Mouse (Mus musculus) neural tube, embryonic 13.5 days (tissue): Measurements from ENCODE around the gene Fbxo44. TPM values are rescaled to one million over a fixed set of nuclear protein-coding genes. Genes with fewer than 3 reads are reported as not detected.
A peak's percentile ranks its signal among the peaks of the same experiment; 100 is the strongest.

ENCODE experiments used
- ATAC-seq: fragments of 200-750 bp; cut with Nextera tagmentation; 2 replicates; pipeline ENCODE4 v1.8.0; 2017; ENCODE audit warnings: low read depth, mild to moderate bottlenecking, moderate TSS enrichment, moderate library complexity
- H3K27ac ChIP-seq: fragments of 300-500 bp; sonication (generic); replicated peaks from 2 replicates; pipeline ENCODE4 v1.5.1; 2015; ENCODE audit warnings: moderate library complexity, mild to moderate bottlenecking, inconsistent platforms
- H3K27me3 ChIP-seq: fragments of 300-500 bp; sonication (generic); 2 replicates; pipeline ENCODE4 v1.6.1; 2015; ENCODE audit warnings: mild to moderate bottlenecking, inconsistent platforms
- H3K36me3 ChIP-seq: fragments of 300-500 bp; sonication (generic); 2 replicates; pipeline ENCODE4 v1.6.1; 2015; ENCODE audit warnings: mild to moderate bottlenecking, inconsistent platforms
- H3K4me1 ChIP-seq: fragments of 300-500 bp; sonication (generic); replicated peaks from 2 replicates; pipeline ENCODE4 v1.6.1; 2015; ENCODE audit warnings: inconsistent platforms
- H3K4me2 ChIP-seq: fragments of 300-500 bp; sonication (generic); 2 replicates; pipeline ENCODE4 v1.6.1; 2015; ENCODE audit warnings: inconsistent platforms, mild to moderate bottlenecking, moderate library complexity
- H3K4me3 ChIP-seq: fragments of 300-500 bp; sonication (generic); 2 replicates; pipeline ENCODE4 v1.5.1; 2015; ENCODE audit warnings: mild to moderate bottlenecking, inconsistent platforms
- H3K9ac ChIP-seq: fragments of 300-500 bp; sonication (generic); 2 replicates; pipeline ENCODE4 v1.6.1; 2015; ENCODE audit warnings: moderate library complexity, mild to moderate bottlenecking, inconsistent platforms
- H3K9me3 ChIP-seq: fragments of 300-500 bp; sonication (generic); 2 replicates; pipeline ENCODE4 v1.6.1; 2016; ENCODE audit warnings: inconsistent platforms
- WGBS: fragments of 180-500 bp; shearing (Covaris S2); methylation state at CpG from one replicate; pipeline ENCODE4 v1.1.7; 2015; 5-methylcytosine and 5-hydroxymethylcytosine counted together
- polyA plus RNA-seq: library from polyadenylated mRNA; unstranded; fragments of >200 nt; fragmentation: Nextera tagmentation; extraction: Ambion mirVana; gene quantifications from 2 replicates; pipeline ENCODE4 v1.2.1, GENCODE M21; 2015

Fbxo44 gene
- polyA plus RNA-seq, 1 experiment from 2014 or later: 87.6 TPM

DNA sequence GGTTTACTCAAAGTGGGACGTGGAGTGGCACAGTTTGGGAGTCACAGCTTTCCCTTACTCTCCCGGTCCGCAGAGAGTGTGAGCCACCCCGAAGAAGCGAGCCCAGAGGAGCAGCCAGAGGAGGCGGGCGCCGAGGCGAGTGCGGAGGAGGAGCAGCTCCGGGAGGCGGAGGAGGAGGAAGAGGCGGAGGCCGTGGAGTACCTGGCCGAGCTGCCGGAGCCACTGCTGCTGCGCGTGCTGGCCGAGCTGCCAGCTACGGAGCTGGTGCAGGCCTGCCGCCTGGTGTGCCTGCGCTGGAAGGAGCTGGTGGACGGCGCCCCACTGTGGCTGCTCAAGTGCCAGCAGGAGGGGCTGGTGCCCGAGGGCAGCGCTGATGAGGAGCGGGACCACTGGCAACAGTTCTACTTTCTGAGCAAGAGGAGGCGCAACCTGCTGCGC, 3.7 kb upstream of the Fbxo44 start:
- Histone ChIP-seq H3K36me3 (no peaks in the 10 kb centered on the region), H3K4me2 (peak overlapping the region; percentile 55), H3K27ac (no peak overlapping the region), H3K27me3 (peaks cover 62% of the 10 kb centered on the region), H3K9ac (peak overlapping the region; percentile 49; the same call in 1 of the 2 replicates), H3K9me3 (no peaks in the 10 kb centered on the region), H3K4me3 (peak overlapping the region; percentile 30), H3K4me1 (peaks cover 44% of the 10 kb centered on the region)
- ATAC-seq: no peak
- under 1% methylated on average over 28 of the region's 29 CpGs for WGBS

DNA sequence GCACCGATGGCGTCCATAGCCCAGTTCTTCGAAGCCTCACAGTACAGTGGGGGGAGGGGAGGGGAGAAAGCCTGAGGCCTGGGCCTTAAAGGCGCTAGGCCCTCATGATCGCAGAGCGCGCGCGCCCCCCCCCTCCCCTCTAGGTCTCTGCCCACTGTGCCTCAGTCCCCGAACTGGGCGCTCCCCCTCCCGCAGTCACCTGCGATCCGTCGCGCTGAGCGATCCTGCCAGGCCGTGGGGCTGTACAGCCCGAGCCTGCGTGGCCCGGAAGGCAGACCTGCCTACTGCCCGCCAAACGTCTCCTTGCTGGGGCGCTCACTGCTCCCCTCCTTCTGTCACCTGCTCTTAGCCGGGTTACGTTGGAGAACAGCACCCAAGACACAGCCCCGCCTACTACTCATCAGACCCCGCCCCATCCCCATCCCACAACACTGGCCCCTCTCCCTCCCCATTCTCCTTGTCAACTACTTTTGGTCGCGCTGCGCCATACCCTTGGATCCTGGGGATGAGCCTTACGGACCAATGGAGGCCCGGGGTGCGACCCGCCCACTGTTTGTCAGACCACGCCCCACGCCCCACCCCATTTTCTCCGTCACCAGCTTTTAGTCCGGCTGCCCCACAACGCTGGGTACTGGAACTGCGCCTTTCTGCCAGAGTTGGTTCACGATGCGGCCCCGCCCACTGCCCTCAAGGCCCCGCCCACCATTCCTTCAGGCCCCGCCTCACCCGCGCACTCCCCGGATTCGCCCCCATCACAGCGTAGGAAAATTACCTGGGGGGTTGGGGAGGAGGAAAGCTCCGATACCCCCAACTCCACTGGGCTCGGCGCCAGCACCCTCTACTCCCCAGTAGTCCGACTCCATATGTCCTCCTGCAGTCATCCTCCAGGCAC, 492 bp downstream of the Fbxo44 start:
- Histone ChIP-seq H3K27me3 (peaks cover 40% of the 10 kb centered on the region), H3K27ac (peak overlapping the region; percentile 93), H3K4me3 (peak overlapping the region; percentile 78), H3K9me3 (no peaks in the 10 kb centered on the region), H3K9ac (peak overlapping the region; percentile 93), H3K4me1 (peaks cover 48% of the 10 kb centered on the region), H3K36me3 (peaks cover 27% of the 10 kb centered on the region), H3K4me2 (peak overlapping the region; percentile 90)
- ATAC-seq: peak; percentile 91
- 1% methylated on average over 52 of the region's 55 CpGs for WGBS

DNA sequence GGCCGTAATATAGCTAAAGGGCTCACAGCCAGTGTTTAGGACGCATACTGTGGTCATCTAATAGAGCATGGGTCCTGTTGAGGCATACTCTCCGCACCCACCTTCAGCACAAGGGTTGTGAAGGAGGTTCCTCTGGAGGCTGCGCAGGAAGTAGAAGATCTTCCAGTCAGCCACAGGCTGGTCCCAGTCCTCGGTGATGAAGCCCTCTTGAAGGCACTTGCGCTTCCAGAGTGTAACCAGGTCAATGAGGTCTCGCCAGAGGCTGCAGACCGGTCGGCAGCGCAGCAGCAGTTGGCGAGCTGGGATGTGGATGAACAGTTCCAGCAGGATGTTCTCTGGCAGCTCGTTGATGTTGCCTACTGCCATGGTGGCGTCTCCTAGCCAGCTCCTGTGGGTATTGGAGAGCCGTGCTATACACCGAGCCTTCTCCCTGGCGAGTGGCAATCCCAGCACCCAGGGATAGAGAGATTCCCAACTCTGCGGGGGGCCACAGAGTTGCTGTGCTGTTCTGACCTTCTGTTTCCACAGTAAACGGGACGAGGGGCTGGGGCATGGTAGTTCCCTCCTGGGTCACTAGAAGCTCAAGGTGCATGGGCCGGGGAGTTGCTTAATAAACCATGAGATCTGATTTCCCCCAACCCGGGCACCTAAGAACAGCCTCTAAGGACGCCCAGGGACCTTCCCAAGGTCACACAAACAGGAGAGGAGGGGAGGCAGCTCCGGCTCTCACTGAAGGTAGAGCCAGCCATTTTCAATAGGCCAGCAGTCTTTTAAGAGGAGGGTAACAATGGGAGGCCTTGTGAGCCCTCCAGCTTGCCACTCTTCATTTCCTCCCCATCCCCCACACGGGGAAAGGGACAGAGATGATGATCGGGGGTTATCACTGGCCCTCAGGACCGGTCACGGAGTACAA, 1.6 kb downstream of the Fbxo44 start:
- Histone ChIP-seq H3K4me2 (peak overlapping the region; percentile 90), H3K9ac (peak overlapping the region; percentile 93), H3K4me3 (peak overlapping the region; percentile 78), H3K9me3 (no peaks in the 10 kb centered on the region), H3K27me3 (peaks cover 29% of the 10 kb centered on the region), H3K4me1 (peaks cover 37% of the 10 kb centered on the region), H3K27ac (peak overlapping the region; percentile 93), H3K36me3 (peaks cover 38% of the 10 kb centered on the region)
- ATAC-seq: peak; percentile 6
- 22% methylated on average over 27 of the region's 27 CpGs for WGBS

DNA sequence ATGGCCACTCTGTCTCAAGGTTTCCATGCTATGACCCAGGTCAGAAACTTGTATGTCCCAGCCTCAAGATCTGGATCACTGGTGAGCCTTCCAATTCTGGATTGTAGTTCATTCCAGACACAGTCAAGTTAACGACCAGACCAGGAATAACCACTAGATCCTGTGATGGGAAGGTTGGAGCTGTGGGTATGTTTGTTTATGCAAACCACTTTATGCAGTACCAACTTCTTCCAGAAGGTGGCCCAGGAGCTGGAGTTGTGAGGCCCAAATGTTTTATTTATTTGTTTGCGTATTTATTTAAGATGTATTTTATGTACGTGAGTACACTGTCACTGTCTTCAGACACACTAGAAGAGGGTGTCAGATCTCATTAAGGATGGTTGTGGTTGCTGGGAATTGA, 5.3 kb downstream of the Fbxo44 start:
- peaks cover 52% of the 10 kb centered on the region for H3K36me3 ChIP-seq
- WGBS: 55% methylated on average over 3 of the region's 3 CpGs

DNA sequence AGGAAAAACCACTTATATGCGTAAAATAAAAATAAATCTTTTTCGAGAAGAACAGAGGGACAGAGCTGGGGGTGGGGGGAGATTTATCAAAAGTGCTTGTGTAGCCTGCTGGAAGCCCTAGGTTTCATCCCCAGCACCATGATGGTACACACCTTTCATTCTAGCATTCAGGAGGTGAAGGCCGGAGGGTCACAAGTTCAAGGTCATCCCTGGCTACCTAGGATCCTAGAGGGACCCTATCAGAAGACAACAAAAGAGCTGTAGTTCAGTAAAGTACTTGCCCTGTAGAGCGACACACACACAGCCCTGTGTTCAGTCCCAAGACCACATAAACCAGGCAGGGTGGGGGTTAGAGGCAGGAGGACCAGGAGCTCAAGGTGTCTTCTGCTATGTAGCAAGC, 6.3 kb downstream of the Fbxo44 start:
- peaks cover 58% of the 10 kb centered on the region for H3K36me3 ChIP-seq
- H3K4me1 ChIP-seq: peaks cover 41% of the 10 kb centered on the region
- H3K4me3 ChIP-seq: no peak overlapping the region
- no peaks in the 10 kb centered on the region for H3K9me3 ChIP-seq
- no peak overlapping the region for H3K9ac ChIP-seq
- 89% methylated on average over 4 of the region's 4 CpGs for WGBS
- H3K27me3 ChIP-seq: no peaks in the 10 kb centered on the region
- H3K27ac ChIP-seq: no peak overlapping the region
- no peak overlapping the region for H3K4me2 ChIP-seq
- no peak for ATAC-seq

More for the DNA sequence above, 5.3 kb downstream of the Fbxo44 start:
- peaks cover 41% of the 10 kb centered on the region for H3K4me1 ChIP-seq
- H3K9ac ChIP-seq: no peak overlapping the region
- H3K4me2 ChIP-seq: no peak overlapping the region
- ATAC-seq: no peak
- no peaks in the 10 kb centered on the region for H3K9me3 ChIP-seq
- H3K4me3 ChIP-seq: no peak overlapping the region
- no peaks in the 10 kb centered on the region for H3K27me3 ChIP-seq
- H3K27ac ChIP-seq: no peak overlapping the region

DNA sequence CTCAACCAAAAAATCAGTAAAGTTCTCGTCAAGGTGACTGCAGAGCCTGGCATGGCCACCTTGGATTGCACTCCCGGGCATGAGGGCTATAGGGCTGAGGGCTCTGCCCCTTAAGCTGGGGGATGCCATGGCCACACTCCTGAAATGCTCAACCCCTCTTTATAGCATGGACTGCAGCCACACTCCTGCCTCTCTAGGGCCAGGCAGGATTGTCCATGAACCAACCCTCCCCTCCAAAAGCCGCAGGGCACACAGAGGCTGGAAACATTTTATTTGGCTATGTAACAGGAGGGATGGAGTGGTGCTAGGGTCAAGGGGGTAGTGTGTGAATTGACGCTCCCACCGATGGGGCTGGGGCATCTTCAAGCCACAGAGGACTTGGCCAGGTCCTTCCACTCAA, 7.7 kb downstream of the Fbxo44 start:
- peaks cover 64% of the 10 kb centered on the region for H3K36me3 ChIP-seq
- H3K9me3 ChIP-seq: no peaks in the 10 kb centered on the region
- no peak for ATAC-seq
- no peak overlapping the region for H3K4me3 ChIP-seq
- peak overlapping the region; percentile 88; the same call in 1 of the 2 replicates for H3K4me2 ChIP-seq
- 0 out of 2 replicates have a peak overlapping the region, but pooled peaks have one; percentile 28 for H3K27ac ChIP-seq
- H3K9ac ChIP-seq: peak overlapping the region; percentile 43; the same call in 1 of the 2 replicates
- WGBS: 89% methylated on average over 5 of the region's 5 CpGs
- no peaks in the 10 kb centered on the region for H3K27me3 ChIP-seq
- H3K4me1 ChIP-seq: peaks cover 29% of the 10 kb centered on the region

DNA sequence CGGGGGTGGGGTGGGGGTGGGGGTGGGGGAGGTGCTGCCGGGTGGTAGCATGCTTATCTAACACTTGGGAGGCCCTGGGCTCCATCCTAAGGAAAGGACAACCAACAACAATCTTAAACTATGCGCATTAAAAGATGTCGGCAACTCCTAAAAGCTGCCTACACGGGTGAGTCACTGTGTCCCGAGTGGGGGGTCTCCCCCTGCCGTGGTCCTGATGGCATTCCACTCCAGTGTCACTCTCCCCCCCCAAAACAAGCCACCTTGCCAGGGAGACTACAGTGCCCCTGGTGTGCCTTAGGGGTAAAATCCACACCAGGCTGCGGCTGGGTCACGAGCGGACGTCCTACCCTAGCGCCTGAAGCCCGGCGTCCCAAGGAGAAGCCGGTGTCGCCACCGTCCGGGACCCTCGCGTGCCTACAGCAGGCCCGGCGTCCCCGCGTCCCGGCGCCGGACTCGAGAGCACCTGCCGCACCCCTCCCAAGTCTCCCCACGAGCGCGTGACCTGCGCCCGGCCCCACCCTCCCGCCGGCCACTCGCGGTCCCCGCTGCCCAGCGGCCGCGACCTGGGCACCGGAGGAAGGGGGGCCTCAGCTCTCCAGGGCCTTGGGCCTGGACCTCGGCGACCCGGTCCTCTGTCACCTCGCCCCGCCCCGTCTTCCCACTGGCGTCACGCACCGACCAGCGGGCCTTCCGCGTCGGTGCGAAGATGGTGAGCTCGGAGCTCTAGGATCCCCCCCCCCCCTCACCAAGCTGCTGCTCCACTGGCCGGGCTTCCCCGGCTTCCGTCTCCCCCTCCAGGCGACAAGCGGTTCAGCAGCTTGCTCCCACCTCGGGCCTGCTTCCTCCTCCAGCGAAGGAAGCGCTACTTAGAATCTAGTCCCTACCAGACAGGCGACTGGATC, 8.8 kb downstream of the Fbxo44 start, which contains the start of gene Fbxo6:
Gene Fbxo6 (minus strand): TSS at position 874 of the 902 bp plus-strand sequence.
- no peaks in the 10 kb centered on the region for H3K27me3 ChIP-seq
- peaks cover 19% of the 10 kb centered on the region for H3K4me1 ChIP-seq
- H3K9ac ChIP-seq: peak within 1 kb of the TSS; percentile 86
- ATAC-seq: peak; percentile 91
- peak within 1 kb of the TSS; percentile 92 for H3K27ac ChIP-seq
- H3K4me3 ChIP-seq: peak within 1 kb of the TSS; percentile 57
- H3K36me3 ChIP-seq: peaks cover 66% of the 10 kb centered on the region
- peak within 1 kb of the TSS; percentile 88 for H3K4me2 ChIP-seq
- no peaks in the 10 kb centered on the region for H3K9me3 ChIP-seq
- WGBS: under 1% methylated on average over 60 of the region's 67 CpGs

DNA sequence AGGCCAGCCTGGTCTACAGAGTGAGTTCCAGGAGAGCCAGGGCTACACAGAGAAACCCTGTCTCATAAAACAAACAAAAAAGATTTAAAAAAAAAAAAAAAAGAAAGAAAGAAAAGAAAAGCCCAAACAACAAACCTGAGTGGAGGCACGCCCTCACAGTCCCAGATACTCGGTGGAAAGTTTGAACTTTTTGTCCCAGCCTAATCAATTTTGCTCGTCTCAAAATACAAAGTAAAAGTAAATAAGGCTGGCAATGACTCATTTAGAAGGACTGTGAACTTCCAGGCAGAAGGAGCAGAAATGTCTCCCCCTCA, 9.4 kb downstream of the Fbxo44 start:
- Histone ChIP-seq H3K27ac (peak overlapping the region; percentile 92), H3K36me3 (peaks cover 66% of the 10 kb centered on the region), H3K9ac (peak overlapping the region; percentile 86), H3K27me3 (no peaks in the 10 kb centered on the region), H3K4me1 (peaks cover 17% of the 10 kb centered on the region), H3K9me3 (no peaks in the 10 kb centered on the region), H3K4me2 (peak overlapping the region; percentile 88), H3K4me3 (peak overlapping the region; percentile 57)
- 33% methylated on average over 3 of the region's 3 CpGs for WGBS
- no peak for ATAC-seq

DNA sequence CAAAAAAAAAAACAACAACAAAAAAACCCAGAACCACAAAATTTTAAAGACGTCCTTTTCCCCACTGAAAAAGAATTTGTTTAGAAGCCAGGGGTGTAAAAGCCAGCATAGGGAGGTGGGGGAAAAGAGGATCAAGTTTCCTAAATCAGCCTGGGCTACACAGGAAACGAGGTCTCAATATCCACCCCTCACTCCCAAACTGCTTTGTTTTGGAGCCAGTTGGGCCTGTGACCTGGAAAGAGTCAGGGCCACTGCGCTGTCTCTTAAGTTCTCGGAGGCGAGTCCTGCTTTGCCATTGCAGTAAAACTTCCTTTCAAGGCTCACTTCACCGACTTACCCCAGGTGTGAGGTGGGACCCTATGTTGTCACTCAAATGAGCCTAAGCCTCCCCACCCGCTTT, 10.0 kb downstream of the Fbxo44 start:
- WGBS: 51% methylated on average over 7 of the region's 7 CpGs
- peaks cover 66% of the 10 kb centered on the region for H3K36me3 ChIP-seq
- H3K9me3 ChIP-seq: no peaks in the 10 kb centered on the region
- H3K27me3 ChIP-seq: no peaks in the 10 kb centered on the region
- H3K27ac ChIP-seq: no peak overlapping the region
- no peak for ATAC-seq
- peaks cover 17% of the 10 kb centered on the region for H3K4me1 ChIP-seq
- no peak overlapping the region for H3K4me2 ChIP-seq
- peak overlapping the region; percentile 12; the same call in 1 of the 2 replicates for H3K9ac ChIP-seq
- H3K4me3 ChIP-seq: no peak overlapping the region

DNA sequence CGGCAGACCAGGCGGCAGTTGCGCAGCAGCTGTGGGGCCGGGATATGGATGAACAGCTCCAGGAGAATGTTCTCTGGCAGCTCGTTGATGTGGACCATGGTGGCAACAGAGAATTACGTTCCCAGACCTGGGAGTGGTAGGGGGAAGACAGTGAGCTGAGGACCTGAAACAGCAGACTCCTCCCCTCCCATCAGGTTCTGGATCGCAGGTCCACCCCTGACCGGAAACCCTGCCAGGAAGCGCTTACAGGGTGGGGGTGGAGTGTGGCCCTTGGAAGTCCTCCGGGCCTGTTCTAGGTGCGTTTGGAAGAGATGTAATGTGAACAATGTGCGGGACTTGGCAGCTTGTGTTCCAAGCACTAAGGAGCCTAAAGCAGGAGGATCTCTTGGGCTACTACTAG, 10.7 kb downstream of the Fbxo44 start:
- ATAC-seq: no peak
- WGBS: 64% methylated on average over 12 of the region's 12 CpGs
- no peaks in the 10 kb centered on the region for H3K9me3 ChIP-seq
- no peak overlapping the region for H3K27ac ChIP-seq
- no peak overlapping the region for H3K4me3 ChIP-seq
- no peak overlapping the region for H3K4me2 ChIP-seq
- peaks cover 66% of the 10 kb centered on the region for H3K36me3 ChIP-seq
- peaks cover 17% of the 10 kb centered on the region for H3K4me1 ChIP-seq
- no peaks in the 10 kb centered on the region for H3K27me3 ChIP-seq
- H3K9ac ChIP-seq: no peak overlapping the region

DNA sequence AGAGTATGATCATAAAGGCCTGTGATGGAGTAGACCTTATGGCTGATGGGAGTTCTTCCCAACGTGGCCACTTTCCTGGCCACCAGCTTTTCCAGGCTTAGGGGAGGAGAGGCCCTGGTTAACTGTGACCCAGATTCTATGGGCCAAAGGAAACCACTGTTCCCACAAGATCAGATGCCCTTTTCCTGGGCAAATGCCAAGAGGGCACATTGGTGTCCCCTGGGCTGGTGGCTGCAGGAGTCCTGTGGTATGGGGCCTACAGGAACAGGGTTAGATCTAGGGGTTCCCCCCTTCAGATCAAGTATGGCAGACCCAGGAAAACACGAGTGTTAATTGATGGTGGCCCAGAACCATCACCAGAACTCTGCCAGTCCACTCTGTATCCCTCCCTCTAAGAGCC, 12.6 kb downstream of the Fbxo44 start:
- H3K27ac ChIP-seq: no peak overlapping the region
- ATAC-seq: no peak
- no peaks in the 10 kb centered on the region for H3K9me3 ChIP-seq
- no peak overlapping the region for H3K9ac ChIP-seq
- H3K4me1 ChIP-seq: peaks cover 17% of the 10 kb centered on the region
- H3K4me3 ChIP-seq: no peak overlapping the region
- 91% methylated on average over 2 of the region's 2 CpGs for WGBS
- no peaks in the 10 kb centered on the region for H3K27me3 ChIP-seq
- H3K36me3 ChIP-seq: peaks cover 61% of the 10 kb centered on the region
- H3K4me2 ChIP-seq: no peak overlapping the region
